Mouse (Mus musculus) heart, postnatal 4 days (tissue): ENCODE measurements around the gene Bcap29. TPM values are rescaled to one million over a fixed set of nuclear protein-coding genes. Genes with fewer than 3 reads are reported as not detected.

Source experiments
- DNase-seq: peaks from one replicate; pipeline ENCODE4 v3.0.0; 2021
- total RNA-seq, 2 experiments: library from RNA; stranded (reverse); gene quantifications; 2 replicates each; pipeline ENCODE4 v1.2.3; 2021

Gene Bcap29
- total RNA-seq, 2 experiments from 2014 or later = 25.9 to 27.5 TPM

- no peak for DNase-seq
Observed at GRCm38 (mm10) chr12:31578691-31579476, 55.6 kb downstream of the Bcap29 start.

- DNase-seq = no peak
Observed at GRCm38 (mm10) chr12:31574506-31574905, 60.0 kb downstream of the Bcap29 start.

- no peak for DNase-seq
Observed at GRCm38 (mm10) chr12:31569784-31570183, 64.7 kb downstream of the Bcap29 start.

GRCm38 (mm10) chr12:31568661-31569060, 65.8 kb downstream of the Bcap29 start:
- peak; percentile 37 for DNase-seq

- peak; percentile 31 for DNase-seq
Observed at GRCm38 (mm10) chr12:31567535-31567934, 66.9 kb downstream of the Bcap29 start.

- DNase-seq = no peak
Observed at GRCm38 (mm10) chr12:31560712-31561111, 73.7 kb downstream of the Bcap29 start.

GRCm38 (mm10) chr12:31560002-31560401, 74.5 kb downstream of the Bcap29 start:
- DNase-seq = no peak

GRCm38 (mm10) chr12:31554371-31554770, 80.1 kb downstream of the Bcap29 start:
- no peak for DNase-seq

GRCm38 (mm10) chr12:31551252-31551651, 83.2 kb downstream of the Bcap29 start:
- no peak for DNase-seq

- no peak for DNase-seq
Observed at GRCm38 (mm10) chr12:31546061-31546460, 88.4 kb downstream of the Bcap29 start.

GRCm38 (mm10) chr12:31545219-31545618, 89.2 kb downstream of the Bcap29 start:
- no peak for DNase-seq

GRCm38 (mm10) chr12:31541541-31541940, 92.9 kb downstream of the Bcap29 start:
- DNase-seq = no peak

Other genes with a start within 250 kb of the Bcap29 start
- under 1 TPM; 0.56 to 0.69 TPM for gene Slc26a3, start 243.8 kb downstream of the Bcap29 start, total RNA-seq
- gene Cbll1, start 135.0 kb downstream of the Bcap29 start, total RNA-seq = 10 to 100 TPM; 13.6 to 15.1 TPM
- under 1 TPM; 0.17 to 0.32 TPM for gene Slc26a4, start 74.7 kb downstream of the Bcap29 start, total RNA-seq
- gene Dus4l, start 20.2 kb upstream of the Bcap29 start, total RNA-seq = 1 to 10 TPM; 8.9 to 9.1 TPM
- gene Cog5, start 20.2 kb upstream of the Bcap29 start, total RNA-seq = 10 to 100 TPM; 56.9 to 60.5 TPM
- 10 to 100 TPM; 20.9 to 22.4 TPM for gene Gpr22, start 79.3 kb upstream of the Bcap29 start, total RNA-seq